Mouse (Mus musculus) gonadal fat pad, adult 2 months (tissue): ENCODE data around the gene Polr3e. TPM values are rescaled to one million over a fixed set of nuclear protein-coding genes. Genes with fewer than 3 reads are reported as not detected.

Experiments used
- DNase-seq: peaks from one replicate; pipeline ENCODE4 v3.0.0-alpha.2; 2012; ENCODE audit warnings: low read depth
- polyA plus RNA-seq: library from polyadenylated mRNA; depleted of rRNA; stranded (reverse); fragments of >200 nt; gene quantifications from 2 replicates; pipeline ENCODE4 v1.2.3, GENCODE M21; 2012; rRNA removed

Gene Polr3e
- polyA plus RNA-seq, 1 experiment: 27.2 TPM

- no peak for DNase-seq
These were observed 59.5 kb downstream of the Polr3e start for GRCm38 (mm10) chr7:120977063-120977462.

- DNase-seq: no peak
These were observed 62.5 kb downstream of the Polr3e start for GRCm38 (mm10) chr7:120980041-120980440.

- no peak for DNase-seq
These were observed 63.7 kb downstream of the Polr3e start for GRCm38 (mm10) chr7:120980931-120981924.

- DNase-seq: peak; percentile 87
These were observed 64.8 kb downstream of the Polr3e start, which contains the start of the genes Cdr2 and Mfsd13b for GRCm38 (mm10) chr7:120982200-120982841. Gene Cdr2, minus strand, starts transcription at chr7:120982312. Gene Mfsd13b, plus strand, starts transcription at chr7:120982509.

GRCm38 (mm10) chr7:120982968-120983367 lies 65.4 kb downstream of the Polr3e start:
- DNase-seq: no peak

GRCm38 (mm10) chr7:120991191-120991590 lies 73.6 kb downstream of the Polr3e start:
- no peak for DNase-seq

Other genes starting within 250 kb of the Polr3e start
- 0.08 and 0.27 TPM in 2 replicates for gene Pdzd9, start 247.4 kb upstream of the Polr3e start, polyA plus RNA-seq
- gene Mosmo, start 240.1 kb upstream of the Polr3e start, polyA plus RNA-seq: 21.2 and 21.6 TPM in 2 replicates
- gene Vwa3a, start 178.4 kb upstream of the Polr3e start, polyA plus RNA-seq: 3.4 and 4.1 TPM in 2 replicates
- 3.2 and 3.6 TPM in 2 replicates for gene Gm5737, start 105.4 kb upstream of the Polr3e start, polyA plus RNA-seq
- 25.5 and 25.6 TPM in 2 replicates for gene Eef2k, start 74.9 kb upstream of the Polr3e start, polyA plus RNA-seq
- 37.0 and 45.4 TPM in 2 replicates for gene Cdr2, start 64.6 kb downstream of the Polr3e start, polyA plus RNA-seq
- gene Mfsd13b, start 64.8 kb downstream of the Polr3e start, polyA plus RNA-seq: 0.85 and 1.00 TPM in 2 replicates
- 27.7 and 34.4 TPM in 2 replicates for gene Mettl9, start 116.7 kb downstream of the Polr3e start, polyA plus RNA-seq
- 1.3 and 2.0 TPM in 2 replicates for gene Igsf6, start 156.8 kb downstream of the Polr3e start, polyA plus RNA-seq
- gene Otoa, start 163.9 kb downstream of the Polr3e start, polyA plus RNA-seq: 0.24 and 0.47 TPM in 2 replicates